Mouse (Mus musculus) heart, postnatal 0 days (tissue): ENCODE measurements around the gene Ldah. TPM values are rescaled to one million over a fixed set of nuclear protein-coding genes. Genes with fewer than 3 reads are reported as not detected.

Experiments
- ATAC-seq: fragments of 200-750 bp; cut with Nextera tagmentation; 2 replicates; pipeline ENCODE4 v1.8.0; 2017; ENCODE audit warnings: low read depth, moderate number of reproducible peaks, moderate library complexity; ENCODE audit not compliant: insufficient read depth
- DNase-seq: peaks from one replicate; pipeline ENCODE4 v3.0.0-alpha.2; 2016; ENCODE audit warnings: low spot score
- H3K27ac ChIP-seq: fragments of 300-500 bp; sonication (generic); 2 replicates; pipeline ENCODE4 v1.5.1; 2014; ENCODE audit warnings: low read depth, mild to moderate bottlenecking
- H3K27me3 ChIP-seq: fragments of 300-500 bp; sonication (generic); 2 replicates; pipeline ENCODE4 v1.6.1; 2014; ENCODE audit warnings: low read length, mixed read lengths; ENCODE audit not compliant: control insufficient read depth, insufficient read depth
- H3K36me3 ChIP-seq: fragments of 300-500 bp; sonication (generic); replicated peaks from 2 replicates; pipeline ENCODE4 v1.6.1; 2014; ENCODE audit warnings: low read length, mixed read lengths; ENCODE audit not compliant: control insufficient read depth, insufficient read depth
- H3K4me1 ChIP-seq: fragments of 300-500 bp; sonication (generic); 2 replicates; pipeline ENCODE4 v1.6.1; 2014; ENCODE audit warnings: antibody characterized with exemption; ENCODE audit not compliant: control insufficient read depth, insufficient read depth
- H3K4me2 ChIP-seq: fragments of 300-500 bp; sonication (generic); 2 replicates; pipeline ENCODE4 v1.6.1; 2014; ENCODE audit warnings: low read depth, mild to moderate bottlenecking, low read length, moderate library complexity
- H3K4me3 ChIP-seq: fragments of 300-500 bp; sonication (generic); 2 replicates; pipeline ENCODE4 v1.5.1; 2014; ENCODE audit warnings: low read depth, low read length
- H3K9ac ChIP-seq: fragments of 300-500 bp; sonication (generic); replicated peaks from 2 replicates; pipeline ENCODE4 v1.6.1; 2014; ENCODE audit warnings: low read depth, low read length, mixed read lengths
- H3K9me3 ChIP-seq: fragments of 300-500 bp; sonication (generic); replicated peaks from 2 replicates; pipeline ENCODE4 v1.6.1; 2016; ENCODE audit warnings: low read length; ENCODE audit not compliant: control insufficient read depth
- CTCF ChIP-seq: IDR thresholded peaks from 2 replicates; pipeline ENCODE4 v1.5.1; 2016; ENCODE audit warnings: antibody characterized with exemption, control low read depth, low read depth
- EP300 ChIP-seq: IDR thresholded peaks from 2 replicates; pipeline ENCODE4 v1.6.1; 2016; ENCODE audit warnings: antibody characterized with exemption, low read depth
- WGBS: fragments of 180-500 bp; shearing (Covaris S2); extraction: QIAGEN DNeasy Blood & Tissue Kit; methylation state at CpG from one replicate; pipeline ENCODE4 v1.1.7; 2014; 5-methylcytosine and 5-hydroxymethylcytosine counted together
- polyA plus RNA-seq: library from polyadenylated mRNA; unstranded; fragments of >200 nt; fragmentation: Nextera tagmentation; extraction: Ambion mirVana; gene quantifications from 2 replicates; pipeline ENCODE4 v1.2.1, GENCODE M21; 2015
- total RNA-seq: library from RNA; depleted of rRNA; stranded (reverse); fragments of >200 nt; gene quantifications from 2 replicates; pipeline ENCODE4 v1.2.3, GENCODE M21; 2014; ENCODE audit warnings: low replicate concordance

Gene Ldah
- total and polyA plus RNA-seq, 2 experiments from 2014 or later: 17.0 to 45.0 TPM

GRCm38 (mm10) chr12:8271405-8271804 is 63.5 kb downstream of the Ldah start:
- DNase-seq (no peak), ATAC-seq (no peak)
- Histone ChIP-seq H3K9me3 (no peaks in the 10 kb centered on the region), H3K27me3 (no peaks in the 10 kb centered on the region), H3K27ac (no peak overlapping the region), H3K9ac (no peak overlapping the region), H3K4me2 (no peak overlapping the region), H3K36me3 (0 out of 2 replicates have a peak, but pooled peaks cover 4% of the 10 kb centered on the region), H3K4me1 (no peaks in the 10 kb centered on the region), H3K4me3 (no peak overlapping the region)
- TF ChIP-seq EP300: no peak
- TF ChIP-seq CTCF: no peak
- 52% methylated on average over 2 of the region's 2 CpGs for WGBS

GRCm38 (mm10) chr12:8273471-8274171 is 65.7 kb downstream of the Ldah start:
- TF ChIP-seq CTCF (no peak), EP300 (no peak)
- H3K27ac ChIP-seq: no peak overlapping the region
- 55% methylated on average over 6 of the region's 6 CpGs for WGBS

GRCm38 (mm10) chr12:8275424-8275823 is 67.5 kb downstream of the Ldah start:
- no peak for ATAC-seq
- no peaks in the 10 kb centered on the region for H3K9me3 ChIP-seq
- H3K27me3 ChIP-seq: no peaks in the 10 kb centered on the region
- no peak overlapping the region for H3K27ac ChIP-seq
- H3K36me3 ChIP-seq: no peaks in the 10 kb centered on the region
- TF ChIP-seq CTCF (no peak), EP300 (no peak)
- no peak overlapping the region for H3K9ac ChIP-seq
- H3K4me2 ChIP-seq: no peak overlapping the region
- H3K4me1 ChIP-seq: no peaks in the 10 kb centered on the region
- H3K4me3 ChIP-seq: no peak overlapping the region
- DNase-seq: no peak
- 95% methylated on average over 4 of the region's 4 CpGs for WGBS

More at GRCm38 (mm10) chr12:8273471-8274171, 65.7 kb downstream of the Ldah start:
- Histone ChIP-seq H3K4me2 (no peak overlapping the region), H3K27me3 (no peaks in the 10 kb centered on the region), H3K9me3 (no peaks in the 10 kb centered on the region), H3K9ac (no peak overlapping the region), H3K4me1 (no peaks in the 10 kb centered on the region), H3K36me3 (0 out of 2 replicates have a peak, but pooled peaks cover 1% of the 10 kb centered on the region), H3K4me3 (no peak overlapping the region)
- ATAC-seq (no peak; the same call in 1 of the 2 replicates), DNase-seq (no peak)

GRCm38 (mm10) chr12:8281225-8282017 is 73.5 kb downstream of the Ldah start:
- no peak overlapping the region for H3K9ac ChIP-seq
- 73% methylated on average over 15 of the region's 15 CpGs for WGBS
- H3K27me3 ChIP-seq: no peaks in the 10 kb centered on the region
- no peak for TF ChIP-seq CTCF
- TF ChIP-seq EP300: no peak
- DNase-seq (no peak), ATAC-seq (no peak)
- H3K9me3 ChIP-seq: no peaks in the 10 kb centered on the region
- no peak overlapping the region for H3K27ac ChIP-seq
- no peak overlapping the region for H3K4me3 ChIP-seq
- H3K4me2 ChIP-seq: no peak overlapping the region
- H3K4me1 ChIP-seq: no peaks in the 10 kb centered on the region
- 0 out of 2 replicates have a peak, but pooled peaks cover 3% of the 10 kb centered on the region for H3K36me3 ChIP-seq

GRCm38 (mm10) chr12:8287970-8288369 is 80.1 kb downstream of the Ldah start:
- H3K4me1 ChIP-seq: no peaks in the 10 kb centered on the region
- H3K4me2 ChIP-seq: no peak overlapping the region
- no peak overlapping the region for H3K9ac ChIP-seq
- no peak overlapping the region for H3K27ac ChIP-seq
- H3K27me3 ChIP-seq: no peaks in the 10 kb centered on the region
- 65% methylated on average over 3 of the region's 3 CpGs for WGBS
- 0 out of 2 replicates have a peak, but pooled peaks cover 3% of the 10 kb centered on the region for H3K36me3 ChIP-seq
- no peak overlapping the region for H3K4me3 ChIP-seq
- DNase-seq: no peak
- TF ChIP-seq EP300 (no peak), CTCF (peak; percentile 22; the same call in 1 of the 2 replicates)
- no peak for ATAC-seq
- H3K9me3 ChIP-seq: no peaks in the 10 kb centered on the region
